Mouse (Mus musculus) cerebellum, adult 2 months (tissue): ENCODE results near the gene Dock2.

ENCODE experiments used
- CTCF ChIP-seq: fragments of 200-500 bp; IDR thresholded peaks from 2 replicates; pipeline ENCODE4 v1.5.1; 2011; ENCODE audit warnings: low read depth, mild to moderate bottlenecking, control low read depth, low read length, moderate library complexity, borderline replicate concordance; ENCODE audit not compliant: insufficient read depth
- POLR2A ChIP-seq: fragments of 200-500 bp; IDR thresholded peaks from 2 replicates; pipeline ENCODE4 v1.6.1; 2011; ENCODE audit warnings: low read length, control low read depth, borderline replicate concordance; ENCODE audit not compliant: insufficient read depth

- TF ChIP-seq POLR2A (no peak), CTCF (no peak)
Measured at GRCm38 (mm10) chr11:34492223-34492622, 291.5 kb downstream of the Dock2 start.
